Mouse (Mus musculus) testis, adult 2 months (tissue): Measurements from ENCODE around the gene Adgrl2.

Experiments
- CTCF ChIP-seq: fragments of 200-500 bp; IDR thresholded peaks from 2 replicates; pipeline ENCODE4 v1.5.1; 2012; ENCODE audit warnings: low read depth, mild to moderate bottlenecking, inconsistent platforms, low read length, moderate library complexity; ENCODE audit not compliant: control insufficient read depth, insufficient read depth, insufficient replicate concordance
- POLR2A ChIP-seq: fragments of 200-500 bp; IDR thresholded peaks from 2 replicates; pipeline ENCODE4 v1.6.1; 2012; ENCODE audit warnings: low read depth, mild to moderate bottlenecking, inconsistent platforms, low read length, moderate library complexity; ENCODE audit not compliant: control insufficient read depth

GRCm38 (mm10) chr3:148988293-148988995 lies 1.9 kb downstream of the Adgrl2 start:
- TF ChIP-seq CTCF (no peak), POLR2A (no peak)
